Mouse (Mus musculus): Measurements from ENCODE around the gene Gsx2.

DNA sequence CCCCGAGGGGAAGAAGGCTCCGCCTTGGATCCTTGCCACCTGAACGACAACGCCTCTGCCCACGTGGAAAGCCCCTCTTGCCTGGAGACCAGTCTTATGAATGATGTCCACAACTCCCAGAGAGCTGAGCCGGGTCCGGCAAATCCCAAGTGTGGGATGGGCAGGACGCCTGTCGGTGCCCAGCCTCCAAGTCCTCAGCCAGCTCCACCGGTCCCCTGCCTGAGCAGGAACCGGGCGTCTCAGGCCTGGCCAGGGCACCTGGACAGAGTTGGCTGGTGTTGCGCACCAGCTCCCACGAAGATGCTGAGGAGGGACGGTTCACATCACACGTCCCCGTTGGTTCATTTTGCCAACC is 10.1 kb downstream of the Gsx2 start:
- TF ChIP-seq POLR2A (IDR thresholded peaks at IDR 0.05; ENCODE audit: control insufficient read depth, low read depth, low read length): no peak
- no peak for TF ChIP-seq CTCF (IDR thresholded peaks at IDR 0.05; ENCODE audit: control insufficient read depth, insufficient read depth, insufficient replicate concordance, low read depth, low read length)
